Mouse (Mus musculus): ENCODE data around the gene Serpinb6b. TPM values are rescaled to one million over a fixed set of nuclear protein-coding genes. Genes with fewer than 3 reads are reported as not detected.

The Serpinb6b gene
- polyA plus RNA-seq, 1 experiment from 2014 or later, result 2.9 TPM

DNA sequence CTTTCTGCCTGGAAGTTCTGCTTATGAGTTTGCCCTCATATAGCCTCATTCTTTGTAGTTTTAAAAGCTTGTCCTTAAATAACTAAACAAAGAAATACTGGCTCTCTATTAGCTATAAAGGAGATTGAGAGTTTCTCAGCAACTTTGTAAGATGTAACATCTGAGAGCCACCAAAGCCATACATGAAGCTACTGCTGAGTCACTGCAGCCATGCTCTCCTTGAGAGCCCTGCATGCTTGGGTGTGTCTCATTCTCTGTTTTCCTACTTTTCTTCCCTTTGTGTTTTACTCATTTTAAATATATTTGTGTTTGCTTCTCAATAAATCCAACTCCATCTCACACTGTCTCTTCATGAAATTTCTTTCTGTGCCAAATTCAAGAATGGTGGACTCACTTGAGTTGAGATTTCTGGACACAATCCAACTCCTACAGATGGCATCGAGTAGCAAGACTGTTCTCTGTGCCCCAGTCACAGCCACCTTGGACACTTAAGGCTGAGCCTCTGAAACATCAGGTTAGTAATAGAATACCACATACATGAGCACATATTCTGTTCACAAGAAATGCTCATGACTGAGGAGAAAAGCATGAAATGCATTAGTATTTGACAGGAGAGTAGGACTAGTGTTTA, 61.5 kb downstream of the Serpinb6b start:
- no peak overlapping the region for H3K4me3 ChIP-seq (ENCODE audit: low read depth, low read length)
- H3K4me1 ChIP-seq (ENCODE audit: insufficient read depth), result no peaks in the 10 kb centered on the region
- DNase-seq (no peak), ATAC-seq (no peak)
- no peaks in the 10 kb centered on the region for H3K36me3 ChIP-seq (replicated peaks; ENCODE audit: insufficient read depth, low read length)
- H3K27me3 ChIP-seq (ENCODE audit: insufficient read depth, low read length), result no peaks in the 10 kb centered on the region
- no peak overlapping the region for H3K4me2 ChIP-seq (ENCODE audit: low read depth, low read length)
- 74% methylated on average over 1 of the region's 1 CpGs for WGBS (ENCODE audit: insufficient replicate concordance)
- TF ChIP-seq CTCF (IDR thresholded peaks at IDR 0.05; ENCODE audit: low read depth) (no peak), EP300 (IDR thresholded peaks at IDR 0.05; ENCODE audit: low read depth) (no peak)
- H3K9me3 ChIP-seq (ENCODE audit: low read length), result no peaks in the 10 kb centered on the region
- no peak overlapping the region for H3K27ac ChIP-seq (ENCODE audit: low read depth)
- H3K9ac ChIP-seq (replicated peaks), result no peak overlapping the region

DNA sequence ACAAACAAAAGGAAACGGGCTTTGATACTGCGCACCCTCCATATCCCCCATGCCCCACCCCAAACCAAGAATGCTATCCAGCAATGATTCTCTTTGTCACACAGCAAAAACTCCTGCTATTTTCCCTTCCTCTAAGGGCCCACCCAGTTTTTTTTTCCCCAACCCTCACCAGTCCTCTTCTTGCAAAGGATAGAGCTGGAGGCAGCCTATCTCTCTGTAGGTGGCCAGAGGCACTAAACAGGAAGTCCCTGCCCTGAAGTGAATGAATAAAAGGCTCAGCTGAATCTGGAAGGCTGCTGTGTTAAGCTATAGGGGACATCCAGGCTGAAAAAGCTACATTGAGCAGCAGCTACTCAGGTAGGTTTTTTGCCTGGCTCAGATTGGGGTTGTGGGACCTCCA, 62.2 kb downstream of the Serpinb6b start, which contains the start of gene Serpinb9b:
Gene Serpinb9b (plus strand): TSS at position 173 of the 400 bp plus-strand sequence.
- Histone ChIP-seq H3K36me3 (replicated peaks; ENCODE audit: insufficient read depth, low read length) (no peaks in the 10 kb centered on the region), H3K9ac (replicated peaks) (no peak within 1 kb of the TSS), H3K4me3 (ENCODE audit: low read depth, low read length) (no peak within 1 kb of the TSS), H3K27ac (ENCODE audit: low read depth) (no peak within 1 kb of the TSS), H3K9me3 (ENCODE audit: low read length) (no peaks in the 10 kb centered on the region), H3K4me2 (ENCODE audit: low read depth, low read length) (no peak within 1 kb of the TSS), H3K27me3 (ENCODE audit: insufficient read depth, low read length) (no peaks in the 10 kb centered on the region), H3K4me1 (ENCODE audit: insufficient read depth) (no peaks in the 10 kb centered on the region)
- ATAC-seq (no peak), DNase-seq (no peak)
- no peak for TF ChIP-seq CTCF (IDR thresholded peaks at IDR 0.05; ENCODE audit: low read depth)
- no peak for TF ChIP-seq EP300 (IDR thresholded peaks at IDR 0.05; ENCODE audit: low read depth)
- 82% methylated on average over 2 of the region's 2 CpGs for WGBS (ENCODE audit: insufficient replicate concordance)

DNA sequence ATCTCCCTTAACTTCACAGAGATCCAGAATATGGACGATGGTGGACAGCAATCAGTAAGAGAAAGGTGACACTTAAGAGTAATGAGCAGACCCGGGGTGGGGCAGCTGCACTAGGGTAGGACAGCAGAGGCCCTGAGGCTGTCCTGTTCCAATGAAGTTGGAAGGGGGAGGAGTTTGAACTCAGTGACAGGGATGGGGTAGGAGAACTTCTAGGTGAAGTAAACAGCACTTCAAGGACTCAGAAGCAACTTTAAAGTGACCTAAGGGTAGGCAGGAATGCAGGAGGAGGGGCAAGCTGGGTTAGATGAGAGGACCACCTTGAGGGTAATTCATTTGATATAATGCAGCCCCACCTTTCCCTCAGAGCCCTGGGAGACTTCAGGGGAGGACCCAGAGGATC, 63.1 kb downstream of the Serpinb6b start:
- Histone ChIP-seq H3K36me3 (replicated peaks; ENCODE audit: insufficient read depth, low read length) (no peaks in the 10 kb centered on the region), H3K4me2 (ENCODE audit: low read depth, low read length) (no peak overlapping the region), H3K9me3 (ENCODE audit: low read length) (no peaks in the 10 kb centered on the region), H3K27ac (ENCODE audit: low read depth) (no peak overlapping the region), H3K4me3 (ENCODE audit: low read depth, low read length) (no peak overlapping the region), H3K9ac (replicated peaks) (no peak overlapping the region), H3K4me1 (ENCODE audit: insufficient read depth) (no peaks in the 10 kb centered on the region), H3K27me3 (ENCODE audit: insufficient read depth, low read length) (no peaks in the 10 kb centered on the region)
- no peak for ATAC-seq
- 44% methylated on average over 2 of the region's 2 CpGs for WGBS (ENCODE audit: insufficient replicate concordance)
- DNase-seq, result no peak
- TF ChIP-seq EP300 (IDR thresholded peaks at IDR 0.05; ENCODE audit: low read depth) (no peak), CTCF (IDR thresholded peaks at IDR 0.05; ENCODE audit: low read depth) (no peak)

DNA sequence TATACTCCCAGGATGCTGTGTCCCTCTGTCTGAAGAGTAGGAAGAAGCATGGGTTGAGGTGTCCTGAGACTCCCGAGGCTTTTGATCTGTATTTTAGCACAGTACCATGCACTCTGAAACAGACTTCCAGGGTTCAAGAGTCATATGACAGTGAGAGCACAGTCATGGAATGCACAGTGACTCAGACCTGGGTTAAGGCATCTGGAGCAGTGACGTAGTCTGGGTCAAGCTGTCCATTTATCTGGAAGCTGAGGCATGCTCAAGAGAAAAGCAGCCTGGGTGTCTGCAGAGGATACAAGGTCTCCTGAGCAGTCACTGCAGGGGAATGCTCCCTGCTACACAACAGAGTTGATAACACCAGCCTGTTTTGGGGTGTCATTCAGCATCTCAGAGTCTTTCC, 63.5 kb downstream of the Serpinb6b start:
- H3K27ac ChIP-seq (ENCODE audit: low read depth), result no peak overlapping the region
- H3K4me3 ChIP-seq (ENCODE audit: low read depth, low read length), result no peak overlapping the region
- TF ChIP-seq EP300 (IDR thresholded peaks at IDR 0.05; ENCODE audit: low read depth) (no peak), CTCF (IDR thresholded peaks at IDR 0.05; ENCODE audit: low read depth) (no peak)
- no peak overlapping the region for H3K9ac ChIP-seq (replicated peaks)
- ATAC-seq, result no peak
- no peaks in the 10 kb centered on the region for H3K27me3 ChIP-seq (ENCODE audit: insufficient read depth, low read length)
- H3K9me3 ChIP-seq (ENCODE audit: low read length), result no peaks in the 10 kb centered on the region
- no peaks in the 10 kb centered on the region for H3K4me1 ChIP-seq (ENCODE audit: insufficient read depth)
- DNase-seq, result no peak
- H3K36me3 ChIP-seq (replicated peaks; ENCODE audit: insufficient read depth, low read length), result no peaks in the 10 kb centered on the region
- H3K4me2 ChIP-seq (ENCODE audit: low read depth, low read length), result no peak overlapping the region
- 49% methylated on average over 2 of the region's 2 CpGs for WGBS (ENCODE audit: insufficient replicate concordance)

Other genes starting within 250 kb of the Serpinb6b start
- 0.06 TPM in 1 of 2 replicates, not detected in the other for gene Mylk4, start 181.3 kb upstream of the Serpinb6b start, polyA plus RNA-seq (2015; fragmentation: Nextera tagmentation; extraction: Ambion mirVana)
- gene Wrnip1, start 163.2 kb upstream of the Serpinb6b start, polyA plus RNA-seq (2015; fragmentation: Nextera tagmentation; extraction: Ambion mirVana), result 7.9 and 12.2 TPM in 2 replicates
- gene D930007J09Rik, start 162.4 kb upstream of the Serpinb6b start, polyA plus RNA-seq (2015; fragmentation: Nextera tagmentation; extraction: Ambion mirVana), result not detected in 2 replicates
- gene Serpinb1a, start 114.0 kb upstream of the Serpinb6b start, polyA plus RNA-seq (2015; fragmentation: Nextera tagmentation; extraction: Ambion mirVana), result 50.4 and 50.7 TPM in 2 replicates
- gene Serpinb1c, start 67.0 kb upstream of the Serpinb6b start, polyA plus RNA-seq (2015; fragmentation: Nextera tagmentation; extraction: Ambion mirVana), result not detected in 2 replicates
- 1.7 and 2.2 TPM in 2 replicates for gene Serpinb9, start 38.0 kb downstream of the Serpinb6b start, polyA plus RNA-seq (2015; fragmentation: Nextera tagmentation; extraction: Ambion mirVana)
- 0.15 TPM in 1 of 2 replicates, not detected in the other for gene Serpinb9b, start 62.2 kb downstream of the Serpinb6b start, polyA plus RNA-seq (2015; fragmentation: Nextera tagmentation; extraction: Ambion mirVana)
- gene Serpinb1b, start 113.4 kb downstream of the Serpinb6b start, polyA plus RNA-seq (2015; fragmentation: Nextera tagmentation; extraction: Ambion mirVana), result not detected in 2 replicates
- gene Serpinb9c, start 194.5 kb downstream of the Serpinb6b start, polyA plus RNA-seq (2015; fragmentation: Nextera tagmentation; extraction: Ambion mirVana), result not detected in 2 replicates
- not detected in 2 replicates for gene Serpinb9d, start 227.8 kb downstream of the Serpinb6b start, polyA plus RNA-seq (2015; fragmentation: Nextera tagmentation; extraction: Ambion mirVana)